Mouse (Mus musculus) retina, adult 2 months (tissue): ENCODE results near the gene Mpig6b.
A peak's percentile ranks its signal among the peaks of the same experiment; 100 is the strongest.
"Not testable (repeated sequence)": the region's sequence is repeated elsewhere in the genome, so short reads cannot be mapped to it uniquely, and the experiment has no call there.

Experiments used
- DNase-seq: peaks from one replicate; pipeline ENCODE4 v3.0.0-alpha.2; 2012; ENCODE audit warnings: low read depth, low spot score

Mpig6b gene

DNA sequence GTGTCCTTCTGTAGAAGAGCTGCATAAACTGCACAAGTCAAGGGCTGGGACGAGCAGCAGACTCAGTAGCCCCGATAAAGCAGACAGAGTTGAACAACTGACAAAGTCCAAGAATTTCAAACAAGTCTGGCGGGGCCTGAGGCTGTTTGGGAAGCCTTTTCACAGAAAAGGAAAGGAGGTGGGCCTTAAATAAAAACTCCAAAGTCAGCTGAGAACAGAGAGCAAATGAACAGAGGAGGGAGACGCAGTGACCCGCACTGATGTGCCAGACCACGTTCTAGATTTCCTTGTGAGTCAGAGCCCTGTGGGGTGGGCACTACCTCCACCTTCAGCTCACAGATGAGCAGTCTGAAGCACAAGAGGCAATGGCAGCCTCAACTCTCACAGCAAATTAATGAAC is 31.1 kb downstream of the Mpig6b start:
- DNase-seq, result no peak

GRCm38 (mm10) chr17:35033703-35034102 is 32.3 kb downstream of the Mpig6b start:
- not testable (repeated sequence) for DNase-seq

- DNase-seq, result no peak
These were observed 33.6 kb downstream of the Mpig6b start for GRCm38 (mm10) chr17:35032323-35032870.

GRCm38 (mm10) chr17:35031880-35032279 is 34.1 kb downstream of the Mpig6b start:
- DNase-seq, result no peak

GRCm38 (mm10) chr17:35031272-35031671 is 34.7 kb downstream of the Mpig6b start:
- DNase-seq, result no peak

DNA sequence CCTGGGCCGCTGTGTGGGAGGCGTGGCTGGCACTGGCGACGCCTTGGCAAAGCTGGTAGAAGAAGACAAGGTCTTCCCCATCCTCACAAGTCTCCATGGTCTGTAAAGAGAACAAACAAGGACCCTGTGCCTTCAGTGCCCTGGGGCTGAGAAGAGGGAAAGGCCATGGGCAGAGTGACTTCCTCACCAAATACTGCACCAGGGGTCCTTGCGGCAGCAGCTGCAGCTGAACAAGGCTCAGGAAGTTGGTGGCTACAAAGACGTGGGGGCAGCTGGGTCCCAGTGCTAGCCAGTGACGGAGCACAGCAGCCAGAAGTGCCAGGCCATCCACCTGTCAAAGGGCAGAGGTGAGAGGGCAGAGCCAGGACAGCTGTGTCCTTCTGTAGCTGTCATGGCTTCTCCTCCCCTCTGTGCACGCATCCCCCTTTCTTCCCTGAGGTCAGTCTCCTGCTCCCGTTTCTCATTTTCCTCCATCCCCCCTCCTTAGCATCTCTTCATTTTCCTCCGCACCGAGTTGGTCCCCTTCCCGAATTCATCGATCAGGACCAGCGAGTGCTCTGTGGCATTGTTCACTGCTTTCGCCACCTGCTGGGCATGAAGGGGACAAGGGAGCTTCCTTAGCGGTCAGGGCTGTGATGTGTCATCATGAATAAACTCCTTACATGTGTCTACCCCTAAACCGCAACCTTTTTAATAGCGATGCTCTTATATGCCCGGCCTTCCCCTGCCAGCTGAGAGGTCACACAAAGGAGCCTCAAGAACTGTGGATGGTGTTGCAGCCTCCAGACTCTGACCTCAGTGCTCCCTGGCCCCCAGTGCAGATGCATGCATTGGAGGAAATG is 36.1 kb downstream of the Mpig6b start:
- DNase-seq, result no peak

GRCm38 (mm10) chr17:35028315-35028714 is 37.7 kb downstream of the Mpig6b start:
- no peak for DNase-seq

DNA sequence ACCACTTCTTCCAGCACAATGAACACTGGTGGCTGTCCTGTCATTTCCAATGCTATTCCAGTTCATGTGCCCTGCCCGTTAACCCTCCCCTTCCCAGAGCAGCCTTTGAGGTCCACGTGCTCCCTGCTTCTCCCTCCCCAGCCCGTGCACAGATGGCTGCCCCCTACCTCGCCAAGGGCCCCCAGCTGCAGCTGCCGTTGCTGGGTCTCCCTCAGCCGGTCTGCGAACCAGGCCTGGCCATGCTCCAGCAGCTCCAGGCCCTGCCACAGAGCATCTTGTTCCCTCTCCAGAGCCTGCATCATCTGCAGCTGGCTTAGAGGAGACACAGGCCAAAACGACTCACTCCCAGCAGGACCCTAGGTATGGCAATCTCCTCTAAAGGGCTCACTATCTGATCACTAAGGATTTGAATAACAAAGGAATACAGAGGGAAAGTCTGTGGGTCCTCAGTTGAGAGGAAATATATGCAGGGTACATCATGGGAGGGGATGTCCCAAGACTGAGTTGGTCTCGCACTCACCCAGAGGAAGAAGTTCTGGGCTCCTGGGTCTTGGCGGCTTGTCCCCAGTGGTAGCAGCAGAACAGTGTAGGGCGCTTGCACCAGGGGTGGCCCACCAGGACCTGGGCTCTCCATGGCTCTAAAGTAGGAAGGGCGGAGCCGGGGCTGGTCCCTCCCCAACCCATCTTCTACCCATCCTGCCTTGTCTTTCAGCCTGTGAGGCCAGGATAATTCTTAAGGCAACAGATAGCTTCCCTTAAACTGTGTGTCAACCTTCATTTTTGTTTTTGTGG is 38.5 kb downstream of the Mpig6b start, which contains the start of gene Sapcd1:
Gene Sapcd1, minus strand, starts transcription at position 740 of the 792 bp plus-strand sequence.
- no peak for DNase-seq

GRCm38 (mm10) chr17:35026206-35026605 is 39.8 kb downstream of the Mpig6b start:
- no peak for DNase-seq

DNA sequence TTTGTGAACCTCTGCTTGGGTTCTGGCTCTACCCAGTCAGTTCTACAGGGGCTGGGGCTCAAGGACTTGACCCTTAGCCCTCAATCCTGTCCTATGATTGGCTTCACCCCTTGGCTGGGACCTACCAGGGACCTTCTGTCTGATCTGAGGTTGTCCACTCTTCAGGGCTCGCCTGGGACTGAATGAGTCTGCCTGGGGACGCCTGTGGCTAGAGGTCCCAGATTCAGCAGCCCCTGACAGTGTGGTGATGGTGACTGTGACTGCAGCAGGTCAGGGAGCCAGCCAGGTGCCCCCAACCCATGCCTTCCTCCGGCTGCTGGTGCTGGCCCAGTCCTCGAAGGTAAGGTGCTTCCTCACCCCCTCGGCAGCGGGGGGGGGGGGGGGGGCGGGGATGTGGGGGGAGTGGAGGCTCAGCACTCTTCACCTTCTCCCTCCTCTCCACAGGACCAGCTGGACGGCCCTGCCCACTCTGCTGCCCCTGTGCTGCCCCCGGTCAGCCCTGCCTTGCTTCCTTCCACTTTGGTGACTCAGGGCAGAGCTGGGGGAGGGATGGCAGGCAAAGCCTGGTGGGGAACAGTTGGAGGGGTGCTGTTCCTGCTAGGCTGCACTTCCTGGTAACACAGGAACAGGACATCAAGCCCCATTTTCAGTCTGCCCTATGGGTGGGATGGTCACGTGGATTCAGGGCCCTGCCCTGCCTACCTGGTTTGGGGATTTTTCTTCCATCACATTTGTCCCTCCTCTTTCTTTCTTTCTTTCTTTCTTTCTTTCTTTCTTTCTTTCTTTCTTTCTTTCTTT is 41.1 kb downstream of the Mpig6b start:
- no peak for DNase-seq

DNA sequence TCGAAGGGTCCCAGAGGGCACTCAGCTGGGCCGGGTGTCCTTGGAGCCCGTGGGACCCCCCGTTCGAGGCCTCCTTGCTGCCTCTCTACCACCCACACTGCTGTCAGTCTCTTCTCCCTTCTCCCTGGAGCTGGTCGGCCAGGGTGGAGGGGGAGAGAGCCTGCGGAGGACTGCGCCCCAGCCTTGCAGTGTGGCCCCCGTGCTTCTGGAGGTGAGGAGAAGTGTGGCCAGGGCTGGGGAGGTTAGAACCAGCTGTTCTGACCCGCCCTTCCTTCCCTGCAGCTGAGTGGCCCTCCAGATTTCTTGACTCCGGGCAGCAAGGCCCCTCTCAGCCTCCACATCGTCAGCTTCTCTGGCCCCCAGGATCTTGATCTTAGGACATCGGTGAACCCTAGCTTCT is 41.7 kb downstream of the Mpig6b start:
- no peak for DNase-seq

DNA sequence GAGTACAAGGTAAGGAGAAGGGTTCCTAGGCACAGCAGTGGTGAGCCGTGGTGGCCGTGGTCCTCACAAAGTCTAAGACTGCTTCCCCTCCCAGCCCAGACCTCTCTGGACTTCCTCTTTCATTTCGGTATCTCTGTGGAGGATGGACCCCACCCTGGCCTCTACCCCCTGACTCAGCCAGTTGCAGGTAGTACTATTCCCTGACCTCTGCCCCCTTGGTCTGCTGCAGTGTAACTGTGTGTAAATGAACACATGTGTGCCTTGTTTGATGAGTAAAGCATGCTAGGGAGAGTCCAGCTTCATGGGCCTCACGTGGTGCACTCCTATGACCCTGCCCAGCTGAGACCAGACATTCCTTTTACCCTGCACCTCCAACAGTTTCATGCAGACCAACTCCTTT is 42.2 kb downstream of the Mpig6b start:
- no peak for DNase-seq

DNA sequence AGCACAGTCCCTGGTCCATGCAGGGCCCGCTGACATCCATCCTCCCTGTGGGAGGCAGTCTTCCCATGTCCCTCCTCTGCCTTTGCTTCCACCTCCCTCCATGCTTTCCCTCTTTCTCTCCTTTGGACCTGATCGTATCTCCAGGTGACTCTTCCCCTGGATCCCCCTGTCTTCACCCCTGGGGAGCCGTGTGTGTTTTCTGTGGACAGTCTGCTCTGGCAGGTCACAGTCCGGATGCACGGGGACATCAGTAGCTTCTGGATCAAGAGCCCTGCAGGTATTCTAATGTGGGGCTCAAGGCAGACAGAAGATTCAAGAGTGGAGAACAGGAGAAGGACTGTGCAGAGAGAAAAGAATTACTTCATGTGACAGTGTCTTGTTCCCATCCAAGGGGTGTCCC is 42.8 kb downstream of the Mpig6b start:
- DNase-seq, result no peak

DNA sequence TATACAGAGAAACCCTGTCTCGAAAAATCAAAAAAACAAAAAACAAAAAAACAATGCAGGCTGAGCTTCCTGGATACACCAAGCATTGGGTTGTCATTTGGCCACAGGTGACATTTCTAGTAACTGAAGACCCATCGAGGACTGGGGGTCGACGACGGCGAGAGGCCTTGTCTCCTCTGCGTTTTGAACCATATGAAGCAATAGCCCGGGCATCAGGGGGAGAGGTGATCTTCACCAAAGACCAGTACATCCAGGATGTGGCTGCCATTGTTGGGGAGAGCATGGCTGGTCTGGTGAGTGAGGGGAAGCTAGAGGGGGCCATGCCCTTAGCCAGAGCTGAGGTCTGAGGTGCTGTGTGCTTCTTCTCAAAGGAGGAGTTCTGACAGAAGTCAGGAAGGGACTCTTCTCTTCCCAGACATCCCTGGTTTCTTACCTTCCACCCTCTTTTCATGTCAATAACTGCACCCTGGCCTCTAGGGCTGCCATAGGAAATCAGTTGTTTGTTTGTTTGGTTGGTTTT is 43.4 kb downstream of the Mpig6b start:
- DNase-seq, result no peak

DNA sequence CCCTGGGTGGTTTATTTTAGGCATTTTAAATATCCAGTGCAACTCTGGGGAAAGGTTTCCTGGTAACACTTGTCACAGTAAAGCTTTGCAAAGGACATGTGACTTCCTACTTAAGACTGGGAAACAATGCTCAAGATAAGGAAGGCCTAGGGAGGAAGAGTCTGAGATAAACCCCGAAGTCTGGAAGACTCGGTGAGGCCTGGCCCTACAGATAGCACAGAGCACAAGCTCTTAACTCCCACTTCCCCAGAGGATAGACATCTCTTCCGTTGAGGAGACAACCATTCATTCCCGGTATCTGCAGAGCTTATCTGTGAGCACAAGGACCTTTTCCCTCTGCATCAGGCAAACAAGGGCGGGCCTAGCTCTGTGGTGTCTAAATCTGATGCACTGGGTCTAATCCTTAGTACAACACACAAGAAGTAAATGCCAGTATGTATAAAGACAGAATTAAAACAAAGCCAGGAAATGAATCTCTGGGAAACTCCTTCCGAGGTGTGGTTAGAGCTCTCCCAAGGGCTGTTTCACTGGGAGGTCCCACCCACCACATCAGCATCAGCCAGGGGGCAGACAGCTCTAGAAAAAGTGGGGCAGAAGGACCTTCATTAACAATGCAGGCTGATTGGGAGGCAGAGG is 44.0 kb downstream of the Mpig6b start:
- DNase-seq, result no peak

- DNase-seq, result peak; percentile 41
These were observed 44.7 kb downstream of the Mpig6b start for GRCm38 (mm10) chr17:35021163-35021808.

GRCm38 (mm10) chr17:35020551-35020950 is 45.4 kb downstream of the Mpig6b start:
- DNase-seq, result no peak

GRCm38 (mm10) chr17:35019894-35020293 is 46.1 kb downstream of the Mpig6b start:
- DNase-seq, result no peak

DNA sequence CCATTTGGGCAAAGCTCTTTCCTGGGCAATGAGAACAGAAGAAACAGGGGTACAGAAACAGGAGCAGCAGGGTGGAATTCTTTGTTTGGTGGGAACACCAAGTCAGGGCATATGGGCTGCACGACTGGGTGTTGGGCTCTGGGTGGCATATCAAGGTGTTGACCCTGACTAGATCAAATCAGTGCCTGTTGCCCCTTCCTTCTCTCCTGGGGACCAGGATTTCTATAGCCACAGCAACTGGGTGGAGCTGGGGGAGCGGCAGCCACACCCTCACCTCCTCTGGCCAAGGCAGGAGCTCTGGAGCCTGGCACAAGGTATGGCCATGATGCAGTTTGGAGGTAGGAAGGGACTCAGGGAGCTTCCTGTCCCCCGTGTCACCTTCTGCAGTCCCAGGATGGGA is 47.8 kb downstream of the Mpig6b start:
- no peak for DNase-seq

DNA sequence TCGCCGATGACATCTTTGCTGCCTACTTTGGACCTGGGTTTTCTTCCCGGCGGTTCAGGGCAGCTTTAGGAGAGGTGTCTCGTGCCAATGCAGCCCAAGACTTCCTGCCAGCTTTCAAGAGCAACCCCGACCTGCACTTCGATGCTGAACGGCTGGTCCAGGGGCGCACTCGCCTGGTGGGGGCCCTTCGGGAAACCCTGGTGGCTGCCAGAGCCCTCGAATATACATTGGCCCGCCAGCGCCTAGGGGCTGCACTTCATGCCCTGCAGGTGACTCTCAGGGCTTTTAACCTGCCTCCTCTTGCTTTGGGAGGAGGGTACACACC is 48.3 kb downstream of the Mpig6b start:
- DNase-seq, result no peak
